Mouse (Mus musculus) myocyte (in vitro differentiated cells): ENCODE measurements around the gene Gmeb2.

Source experiments
- E2F4 ChIP-seq: IDR thresholded peaks from one replicate; pipeline ENCODE4 v1.6.1; 2011; ENCODE audit warnings: mild to moderate bottlenecking, control low read depth, moderate library complexity; ENCODE audit not compliant: insufficient read depth
- POLR2A ChIP-seq: IDR thresholded peaks from one replicate; pipeline ENCODE4 v1.6.1; 2011; ENCODE audit warnings: low read depth, mild to moderate bottlenecking, control low read depth, moderate library complexity; ENCODE audit not compliant: insufficient read length
- POLR2AphosphoS2 ChIP-seq: IDR thresholded peaks from one replicate; pipeline ENCODE4 v1.6.1; 2011; ENCODE audit warnings: low read depth, control low read depth; ENCODE audit not compliant: insufficient read length
- REST ChIP-seq: IDR thresholded peaks from one replicate; pipeline ENCODE4 v1.6.1; 2011; ENCODE audit warnings: mild to moderate bottlenecking, control low read depth, moderate library complexity; ENCODE audit not compliant: insufficient read depth, insufficient read length
- TCF12 ChIP-seq: IDR thresholded peaks from one replicate; pipeline ENCODE4 v1.6.1; 2011; ENCODE audit warnings: mild to moderate bottlenecking, control low read depth; ENCODE audit not compliant: poor library complexity, insufficient read depth, severe bottlenecking

GRCm38 (mm10) chr2:181272092-181272491 is 15.7 kb downstream of the Gmeb2 start:
- TF ChIP-seq POLR2A (no peak), E2F4 (no peak), REST (no peak), POLR2AphosphoS2 (no peak), TCF12 (no peak)
